Mouse (Mus musculus): ENCODE measurements around the gene Izumo4.

Izumo4 gene

GRCm38 (mm10) chr10:80669737-80670485 lies 32.1 kb upstream of the Izumo4 start:
- peak; percentile 95 to 96 for DNase-seq

- DNase-seq = no peak
Measured at GRCm38 (mm10) chr10:80670531-80670930, 31.5 kb upstream of the Izumo4 start.

DNA sequence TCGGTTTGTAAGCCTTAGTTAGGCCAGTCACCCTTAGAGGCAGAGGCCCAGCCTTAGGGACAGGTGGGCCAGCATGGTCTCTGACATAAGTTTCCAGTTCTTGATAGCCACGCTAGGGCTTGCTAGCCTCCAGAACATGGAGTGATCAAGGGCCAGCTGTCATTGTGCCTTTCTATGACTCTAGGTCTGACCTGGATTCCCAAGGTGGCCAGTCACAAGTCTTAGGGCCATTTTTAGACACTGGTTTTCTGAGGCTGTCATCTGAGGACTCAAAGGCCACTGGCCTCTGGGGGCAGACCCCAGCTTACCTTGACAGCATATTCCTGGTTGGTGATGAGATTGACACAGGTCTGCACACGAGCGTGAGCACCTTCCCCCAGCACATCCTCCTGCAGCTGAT lies 30.7 kb upstream of the Izumo4 start:
- no peak for DNase-seq

- DNase-seq = peak; percentile 58 to 63
Measured at GRCm38 (mm10) chr10:80671936-80672690, 29.9 kb upstream of the Izumo4 start.

DNA sequence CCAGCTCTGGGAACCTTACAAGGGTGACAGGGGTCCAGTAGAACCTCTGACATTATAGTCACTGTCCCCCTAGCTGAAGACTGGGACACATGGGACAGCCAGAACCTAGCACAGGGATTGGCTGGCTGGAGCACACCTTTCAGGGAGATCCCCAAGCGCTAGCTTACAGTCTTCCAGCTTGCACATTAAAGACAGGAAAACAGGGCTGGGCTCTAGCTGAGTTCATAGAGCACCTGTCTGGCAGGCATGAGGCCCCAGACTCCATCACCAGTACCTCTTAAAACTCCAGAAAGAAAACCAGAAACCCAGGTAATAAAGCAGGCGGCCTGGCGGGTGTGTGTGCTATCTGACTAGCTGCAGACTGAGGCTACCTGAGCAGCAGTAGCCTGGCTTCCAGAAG lies 28.3 kb upstream of the Izumo4 start:
- DNase-seq = no peak

GRCm38 (mm10) chr10:80674161-80674711 lies 27.7 kb upstream of the Izumo4 start:
- DNase-seq = peak; percentile 73 to 87

GRCm38 (mm10) chr10:80674851-80675404 lies 27.1 kb upstream of the Izumo4 start:
- DNase-seq = no peak

- no peak for DNase-seq
Measured at GRCm38 (mm10) chr10:80675405-80676197, 26.4 kb upstream of the Izumo4 start.

GRCm38 (mm10) chr10:80676198-80676928 lies 25.6 kb upstream of the Izumo4 start:
- peak; percentile 99 to 100 for DNase-seq

GRCm38 (mm10) chr10:80677128-80677875 lies 24.7 kb upstream of the Izumo4 start:
- DNase-seq = peak in 1 of 2 experiments; percentile 40

DNA sequence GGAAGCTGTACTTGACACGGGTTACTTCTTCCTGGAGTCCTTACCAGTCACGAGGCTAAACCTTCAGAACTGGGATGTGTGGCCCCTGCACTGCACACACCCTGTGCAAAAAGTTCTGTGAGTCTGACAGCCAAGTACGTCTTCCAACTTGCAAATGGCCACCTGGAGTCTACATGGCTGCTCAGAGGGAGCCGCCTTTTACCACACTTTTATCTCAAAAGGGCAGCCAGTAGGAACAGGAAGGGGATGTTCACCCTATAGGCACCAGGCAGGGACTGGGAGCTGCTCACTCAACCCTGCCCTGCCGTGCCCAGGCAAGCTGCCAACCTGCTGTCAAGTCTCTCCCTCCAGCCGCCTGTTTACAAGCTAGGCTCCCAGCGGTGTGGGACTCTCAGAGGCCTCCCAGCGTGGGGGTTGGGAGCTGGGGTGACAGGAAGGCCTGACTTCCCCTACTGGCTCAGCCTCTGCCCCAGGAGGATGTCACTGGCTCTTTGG lies 24.0 kb upstream of the Izumo4 start, which contains the start of gene Mknk2:
Gene Mknk2, minus strand, starts transcription at position 171 of the 495 bp plus-strand sequence.
- peak; percentile 99 for DNase-seq

- DNase-seq = peak; percentile 66 to 76
Measured at GRCm38 (mm10) chr10:80678601-80679377, 23.2 kb upstream of the Izumo4 start.

- peak in 1 of 2 experiments; percentile 50 for DNase-seq
Measured at GRCm38 (mm10) chr10:80679556-80680259, 22.3 kb upstream of the Izumo4 start.

DNA sequence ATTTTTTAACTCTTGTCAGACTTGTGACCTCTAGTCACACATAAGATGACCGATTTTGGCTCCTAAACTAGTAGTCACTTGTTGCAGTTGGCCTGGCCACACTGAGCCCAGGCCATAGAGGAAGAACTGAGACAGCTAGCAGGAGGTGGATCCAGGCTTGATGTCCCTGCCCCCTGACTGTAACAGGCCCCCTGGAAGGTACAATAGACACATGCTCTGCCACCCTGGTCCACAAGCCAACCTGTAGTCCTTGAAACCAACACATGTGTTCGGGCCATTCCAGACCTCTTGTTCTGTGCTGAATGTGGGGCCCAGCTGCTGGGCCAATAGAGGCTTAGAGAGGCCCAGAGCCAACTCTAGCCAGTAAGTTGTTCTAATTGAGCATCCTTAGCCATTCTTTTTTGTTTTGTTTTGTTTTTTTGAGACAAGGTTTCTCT lies 21.7 kb upstream of the Izumo4 start:
- no peak for DNase-seq

GRCm38 (mm10) chr10:80682003-80682402 lies 20.0 kb upstream of the Izumo4 start:
- no peak for DNase-seq

DNA sequence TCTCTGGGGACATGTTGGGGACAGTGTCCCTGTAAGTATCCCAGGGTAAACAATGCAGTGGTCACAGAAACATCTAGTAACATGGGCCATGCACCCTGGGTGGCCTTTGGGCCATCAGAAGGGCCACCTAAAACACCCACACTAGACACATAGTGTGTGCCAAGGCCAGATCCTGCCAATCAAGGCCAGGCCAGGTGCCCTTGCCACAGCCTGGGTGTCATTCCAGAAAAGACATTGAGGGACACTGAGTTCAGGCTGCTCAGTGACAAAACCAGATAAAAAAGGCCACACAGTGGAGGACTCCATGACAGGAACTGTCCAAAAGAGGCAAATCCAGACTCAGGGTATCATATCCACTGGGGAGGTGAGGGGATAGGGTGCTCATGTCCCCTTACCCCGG lies 18.3 kb upstream of the Izumo4 start:
- no peak for DNase-seq

DNA sequence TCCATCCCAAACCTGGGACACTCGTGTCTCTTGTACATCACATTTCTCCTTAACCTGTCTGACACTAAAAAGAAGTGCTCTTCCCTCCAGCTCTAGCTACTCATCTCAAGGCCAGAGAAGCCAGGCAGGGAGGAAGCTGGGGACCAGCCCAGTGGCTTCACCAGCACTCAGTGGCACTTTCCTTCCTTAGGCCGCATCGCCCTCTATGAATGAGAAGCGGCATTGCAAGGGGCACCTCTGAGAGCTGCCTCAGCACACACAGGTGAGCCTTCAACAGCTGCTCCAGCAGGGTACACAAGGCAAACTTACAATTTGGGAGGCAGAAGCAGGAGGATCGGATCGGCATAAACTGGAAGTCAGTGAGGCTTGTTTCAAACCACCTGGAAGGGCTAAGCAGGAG lies 17.8 kb upstream of the Izumo4 start:
- DNase-seq = peak; percentile 85 to 87

DNA sequence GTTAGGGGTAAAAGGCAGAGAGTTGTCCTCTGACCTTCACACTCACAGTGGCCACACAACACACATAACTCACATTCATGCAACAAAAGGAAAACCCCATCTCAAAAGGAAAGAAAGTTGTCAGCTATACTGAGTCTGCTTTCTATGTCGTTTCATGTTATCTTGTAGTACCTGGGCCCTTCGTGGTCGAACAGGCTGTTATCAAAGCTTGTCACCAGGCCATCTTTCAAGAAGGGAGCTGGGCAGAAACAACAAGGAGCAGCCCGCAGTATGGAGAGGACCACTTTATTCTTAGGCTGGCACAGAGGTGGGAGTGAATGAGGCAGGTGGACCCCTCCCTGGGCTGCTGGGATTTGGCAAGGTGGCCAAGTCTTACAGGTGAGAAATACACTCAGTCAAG lies 17.0 kb upstream of the Izumo4 start:
- DNase-seq = no peak

- DNase-seq = no peak
Measured at GRCm38 (mm10) chr10:80686617-80687016, 15.4 kb upstream of the Izumo4 start.
